Mouse (Mus musculus): Measurements from ENCODE around the gene Gabpb2. TPM values are rescaled to one million over a fixed set of nuclear protein-coding genes. Genes with fewer than 3 reads are reported as not detected.

Gene Gabpb2
- total and polyA plus RNA-seq, 3 experiments, result 72.2 to 92.8 (median 82.2) TPM

DNA sequence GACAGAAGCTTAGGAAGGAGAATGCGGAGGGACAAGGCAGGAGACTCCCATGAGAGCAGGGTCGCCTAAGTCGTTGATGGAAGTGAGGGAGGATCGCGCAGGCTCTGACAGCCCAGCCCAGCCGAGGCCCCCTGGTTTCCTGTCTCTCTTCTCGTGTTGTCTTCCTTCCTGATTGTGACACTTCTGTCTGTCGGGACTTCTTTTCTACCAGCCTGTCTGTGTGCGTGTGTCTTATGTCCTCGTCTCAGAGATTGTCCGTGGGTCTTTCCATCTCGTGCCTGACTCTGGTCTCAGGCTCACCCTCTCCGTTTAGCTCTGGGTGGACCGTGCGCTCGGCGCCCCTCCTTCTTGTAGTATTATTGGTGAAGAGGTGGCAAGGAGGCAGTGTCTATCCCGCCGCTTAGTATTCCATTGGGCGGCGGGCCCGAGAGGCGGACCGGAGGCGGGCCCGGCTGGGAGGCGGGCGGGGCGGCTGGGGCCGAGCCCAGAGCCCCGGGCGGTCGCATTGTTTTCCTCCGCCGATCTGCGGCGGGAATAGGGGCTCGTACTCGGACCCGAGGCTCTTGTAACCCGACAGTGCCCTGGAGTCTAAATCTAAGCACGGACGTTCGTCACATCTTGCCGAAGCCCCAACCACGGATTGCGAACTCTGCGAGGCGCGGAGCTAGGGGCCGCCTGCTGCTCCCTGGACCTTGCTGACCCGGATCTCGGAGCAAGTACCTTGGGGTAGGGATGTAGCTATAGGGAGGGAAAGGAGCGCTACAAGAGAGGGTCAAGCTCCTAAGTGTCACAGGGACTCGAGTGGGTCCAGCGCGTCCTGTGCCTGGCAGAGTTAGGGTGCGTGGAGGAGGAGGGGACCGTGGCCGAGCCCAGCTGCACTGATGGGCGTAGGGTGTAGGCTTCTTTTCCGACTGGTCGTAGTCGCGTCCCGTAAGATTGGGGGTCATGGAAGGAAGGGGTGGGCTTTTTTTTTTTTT lies 57.4 kb downstream of the Gabpb2 start, which contains the start of gene Sema6c (continued):
- TF ChIP-seq MYC (IDR thresholded peaks at IDR 0.05; ENCODE audit: low read depth, low read length) (no peak), POLR2AphosphoS2 (IDR thresholded peaks at IDR 0.05; ENCODE audit: low read length) (no peak; the same call in 1 of the 2 replicates), UBTF (IDR thresholded peaks at IDR 0.05; ENCODE audit: borderline replicate concordance, insufficient read depth, low read depth, low read length) (peak; percentile 60; the same call in 1 of the 2 replicates), CHD1 (IDR thresholded peaks at IDR 0.05; ENCODE audit: low read depth, low read length) (no peak), KAT2A (conservative IDR thresholded peaks at IDR 0.05; ENCODE audit: low read depth, low read length) (no peak; the same call in 1 of the 2 replicates), MEF2A (IDR thresholded peaks at IDR 0.05; ENCODE audit: extremely low read depth, insufficient replicate concordance, low read depth, low read length, poor library complexity, severe bottlenecking) (no peak), CTCF (IDR thresholded peaks at IDR 0.05 in 2 of 3, conservative IDR thresholded peaks at IDR 0.05 in 1 of 3; ENCODE audit: control insufficient read depth in 1 of 3, insufficient read depth in 1 of 3, low read depth in 2 of 3, low read length in 3 of 3, poor library complexity in 1 of 3, severe bottlenecking in 1 of 3) (0 out of 6 replicates have a peak, but pooled peaks of 1 of the 3 experiments have one; percentile 0), MYB (IDR thresholded peaks at IDR 0.05; ENCODE audit: low read depth, low read length) (no peak), ETS1 (IDR thresholded peaks at IDR 0.05; ENCODE audit: low read depth, low read length) (peak; percentile 52; the same call in 1 of the 2 replicates), SMC3 (IDR thresholded peaks at IDR 0.05; ENCODE audit: low read depth, low read length) (0 out of 2 replicates have a peak, but pooled peaks have one; percentile 11), USF2 (IDR thresholded peaks at IDR 0.05; ENCODE audit: borderline replicate concordance in 1 of 2, insufficient read depth in 1 of 2, low read depth in 1 of 2, low read length in 2 of 2) (no peak), USF1 (IDR thresholded peaks at IDR 0.05; ENCODE audit: low read depth, low read length) (no peak), MAZ (IDR thresholded peaks at IDR 0.05; ENCODE audit: low read depth, low read length) (peak; percentile 68), ZKSCAN1 (IDR thresholded peaks at IDR 0.05; ENCODE audit: low read depth, low read length) (no peak), ZMIZ1 (IDR thresholded peaks at IDR 0.05; ENCODE audit: low read depth, low read length) (peak; percentile 14; the same call in 1 of the 2 replicates)

DNA sequence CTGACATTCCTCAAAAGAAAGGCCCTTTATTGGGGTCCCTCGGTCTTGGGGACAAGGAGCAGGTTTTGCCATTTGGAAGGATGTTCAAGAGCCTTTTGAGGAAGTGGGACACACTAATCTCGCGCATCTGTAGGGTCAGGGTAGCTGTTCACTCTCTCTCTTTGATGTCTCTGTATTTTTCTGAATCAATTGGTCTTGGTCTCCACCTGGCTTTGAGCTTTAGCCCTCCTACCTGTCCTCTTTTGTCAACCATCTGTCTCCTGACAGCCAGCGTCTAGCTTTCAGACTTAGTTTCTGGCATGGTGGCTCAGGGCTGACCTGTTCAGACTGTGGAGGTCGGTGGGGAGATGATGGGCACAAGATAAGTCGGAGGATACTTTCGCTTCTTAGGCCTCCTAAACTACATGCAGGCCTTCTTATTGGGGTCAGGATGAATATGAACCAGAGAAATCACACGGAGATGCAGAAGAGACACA lies 58.2 kb downstream of the Gabpb2 start:
- no peaks in the 10 kb centered on the region; a peak in 1 of 4 replicates for H3K27me3 ChIP-seq (ENCODE audit: control insufficient read depth in 1 of 2, insufficient read depth in 2 of 2, low read length in 2 of 2)
- peaks cover 2 to 18% of the 10 kb centered on the region in 2 experiments for H3K4me1 ChIP-seq (ENCODE audit: control insufficient read depth in 1 of 2, insufficient read depth in 2 of 2, low read length in 2 of 2)
- TF ChIP-seq MXI1 (IDR thresholded peaks at IDR 0.05; ENCODE audit: low read depth, low read length) (no peak), ETS1 (IDR thresholded peaks at IDR 0.05; ENCODE audit: low read depth, low read length) (no peak), CHD1 (IDR thresholded peaks at IDR 0.05; ENCODE audit: low read depth, low read length) (no peak; the same call in 1 of the 2 replicates), MYC (IDR thresholded peaks at IDR 0.05; ENCODE audit: low read depth, low read length) (0 out of 2 replicates have a peak, but pooled peaks have one; percentile 3), MEF2A (IDR thresholded peaks at IDR 0.05; ENCODE audit: extremely low read depth, insufficient replicate concordance, low read depth, low read length, poor library complexity, severe bottlenecking) (no peak), USF1 (IDR thresholded peaks at IDR 0.05; ENCODE audit: low read depth, low read length) (no peak), EP300 (IDR thresholded peaks at IDR 0.05; ENCODE audit: low read depth in 1 of 2, low read length in 2 of 2) (0 out of 4 replicates have a peak, but pooled peaks of 1 of the 2 experiments have one; percentile 22), RCOR1 (IDR thresholded peaks at IDR 0.05; ENCODE audit: low read depth, low read length) (no peak), GATA1 (IDR thresholded peaks at IDR 0.05; ENCODE audit: low read depth, low read length) (peak; percentile 65), POLR2AphosphoS2 (IDR thresholded peaks at IDR 0.05; ENCODE audit: low read length) (no peak), ZKSCAN1 (IDR thresholded peaks at IDR 0.05; ENCODE audit: low read depth, low read length) (peak; percentile 3; the same call in 1 of the 2 replicates), TBP (IDR thresholded peaks at IDR 0.05; ENCODE audit: low read depth, low read length) (no peak; the same call in 1 of the 2 replicates), MAX (IDR thresholded peaks at IDR 0.05; ENCODE audit: low read length) (no peak), USF2 (IDR thresholded peaks at IDR 0.05; ENCODE audit: borderline replicate concordance in 1 of 2, insufficient read depth in 1 of 2, low read depth in 1 of 2, low read length in 2 of 2) (0 out of 4 replicates have a peak, but pooled peaks of 1 of the 2 experiments have one; percentile 12)
- peaks cover 0 to 5% of the 10 kb centered on the region in 2 experiments; a peak in 2 of 4 replicates for H3K36me3 ChIP-seq (ENCODE audit: control insufficient read depth in 1 of 2, insufficient read depth in 2 of 2, low read length in 2 of 2)
- H3K4me3 ChIP-seq (ENCODE audit: control insufficient read depth in 1 of 2, insufficient read depth in 1 of 2, low read depth in 2 of 2, low read length in 2 of 2), result peak overlapping the region; percentile 70 to 96
- DNase-seq (ENCODE audit: low read depth, low spot score), result no peak
- H3K79me2 ChIP-seq (ENCODE audit: control insufficient read depth, insufficient read depth, low read length, poor library complexity), result no peaks in the 10 kb centered on the region
- no peak overlapping the region for H3K27ac ChIP-seq (ENCODE audit: control insufficient read depth, low read depth, low read length)
- no peaks in the 10 kb centered on the region for H3K9me3 ChIP-seq (replicated peaks; ENCODE audit: insufficient read depth, low read length)
- peak overlapping the region; percentile 53 for H3K9ac ChIP-seq (ENCODE audit: control insufficient read depth, low read depth, low read length, poor library complexity, severe bottlenecking)
